Mouse (Mus musculus) T-helper 1 cell (primary cell): Measurements from ENCODE around the gene Eci1.

Source experiments
- in situ Hi-C: fragments of 300-600 bp; cut with MboI, MseI; formaldehyde crosslinking; loops from one replicate; pipeline ENCODE4 v1.15.1; 2025; ENCODE audit warnings: high pct_unique_total_duplicates

Eci1 gene

DNA sequence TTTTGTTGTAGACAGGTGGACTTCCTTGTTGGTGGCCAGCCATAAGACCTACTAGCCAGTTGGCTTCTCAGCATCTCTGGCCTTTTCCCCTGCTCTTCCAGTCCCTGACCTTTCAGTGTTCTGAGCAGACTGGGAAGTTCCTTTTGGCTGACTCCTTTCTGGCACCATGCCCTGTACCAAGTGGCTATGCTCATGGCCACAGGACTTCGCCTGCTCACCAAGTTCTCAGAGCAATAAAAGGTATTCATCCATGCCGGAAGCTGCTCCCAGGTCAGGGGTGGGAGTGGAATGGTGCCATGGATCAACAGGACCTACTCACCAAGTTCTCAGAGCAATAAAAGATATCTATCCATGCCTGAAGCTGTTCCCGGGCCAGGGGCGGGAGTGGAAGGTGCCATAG lies 46.1 kb downstream of the Eci1 start:
- in situ Hi-C loops, result no loop called here

DNA sequence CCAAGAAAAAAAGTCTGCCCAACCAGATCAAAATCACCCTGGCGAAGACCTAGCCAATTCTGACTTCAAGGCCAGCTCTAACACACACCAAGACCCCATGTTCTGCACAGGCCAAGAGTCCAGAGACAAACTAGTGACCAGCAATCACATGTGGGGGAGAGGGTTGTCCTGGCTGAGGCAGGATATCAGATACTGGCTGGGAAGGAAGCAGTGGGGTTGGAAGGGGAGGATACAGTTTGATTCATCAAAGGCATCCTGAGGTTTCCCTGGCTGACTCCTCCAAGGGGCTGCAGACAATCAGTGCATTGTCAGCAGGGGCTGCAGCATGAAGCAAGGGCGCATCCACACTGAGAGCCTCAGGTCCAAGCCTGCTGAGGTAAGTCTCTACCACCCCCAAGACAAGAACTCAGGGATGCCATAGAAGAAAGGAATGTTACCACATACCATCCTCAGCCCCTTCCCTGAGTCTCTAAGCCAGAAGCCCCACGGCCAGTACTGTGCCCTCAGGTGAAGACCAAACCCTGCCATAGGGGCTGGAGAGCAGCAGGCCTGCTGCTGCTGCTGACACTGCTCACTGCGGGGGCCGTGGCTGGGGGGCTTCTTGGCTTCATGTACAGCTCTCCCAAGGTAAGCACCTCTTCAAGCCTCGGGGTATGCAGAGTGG lies 47.3 kb downstream of the Eci1 start, which contains the start of gene Bricd5:
Gene Bricd5, plus strand, starts transcription at position 273 of the 664 bp plus-strand sequence.
- in situ Hi-C loops, result no loop called here

DNA sequence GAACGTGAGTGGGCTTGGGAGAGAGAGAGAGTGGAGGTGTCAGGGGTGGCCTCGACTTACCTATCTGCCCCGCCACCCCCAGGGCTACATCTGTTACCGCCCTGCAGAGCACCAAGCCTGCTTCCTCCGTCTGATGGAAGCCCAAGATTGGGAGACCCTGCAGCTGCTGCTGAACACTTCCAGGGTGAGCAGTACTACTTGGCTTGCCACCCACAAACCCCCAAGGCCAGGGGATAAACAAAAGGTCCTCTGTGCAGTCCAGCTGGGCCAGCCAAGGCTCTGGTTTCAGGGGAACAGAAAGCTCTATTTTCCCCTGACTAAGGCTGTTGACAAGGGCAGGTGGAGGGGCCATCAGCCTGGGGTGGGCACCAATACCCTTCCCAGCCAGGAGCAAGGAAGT lies 48.1 kb downstream of the Eci1 start:
- in situ Hi-C loops, result no loop called here

DNA sequence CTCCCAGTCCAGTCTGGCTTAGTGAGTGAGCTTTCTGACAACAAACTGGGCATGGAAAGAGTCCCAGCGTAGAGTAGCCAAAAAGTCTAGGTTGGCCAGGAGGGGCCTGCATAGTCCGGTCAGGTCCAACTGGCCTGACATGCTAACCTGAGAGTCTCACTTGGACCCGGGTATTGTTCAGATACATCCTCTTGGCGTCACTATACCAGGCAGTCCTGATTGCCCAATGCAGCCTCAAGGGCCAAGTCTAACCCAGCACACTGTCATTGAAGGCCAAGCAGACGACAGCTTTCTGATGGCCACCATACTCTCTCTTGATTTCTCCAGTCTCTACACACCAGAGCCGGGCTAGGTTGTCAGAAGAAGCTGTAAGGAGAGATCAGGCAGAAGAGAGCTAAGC lies 49.1 kb downstream of the Eci1 start:
- in situ Hi-C loops, result no loop called here

DNA sequence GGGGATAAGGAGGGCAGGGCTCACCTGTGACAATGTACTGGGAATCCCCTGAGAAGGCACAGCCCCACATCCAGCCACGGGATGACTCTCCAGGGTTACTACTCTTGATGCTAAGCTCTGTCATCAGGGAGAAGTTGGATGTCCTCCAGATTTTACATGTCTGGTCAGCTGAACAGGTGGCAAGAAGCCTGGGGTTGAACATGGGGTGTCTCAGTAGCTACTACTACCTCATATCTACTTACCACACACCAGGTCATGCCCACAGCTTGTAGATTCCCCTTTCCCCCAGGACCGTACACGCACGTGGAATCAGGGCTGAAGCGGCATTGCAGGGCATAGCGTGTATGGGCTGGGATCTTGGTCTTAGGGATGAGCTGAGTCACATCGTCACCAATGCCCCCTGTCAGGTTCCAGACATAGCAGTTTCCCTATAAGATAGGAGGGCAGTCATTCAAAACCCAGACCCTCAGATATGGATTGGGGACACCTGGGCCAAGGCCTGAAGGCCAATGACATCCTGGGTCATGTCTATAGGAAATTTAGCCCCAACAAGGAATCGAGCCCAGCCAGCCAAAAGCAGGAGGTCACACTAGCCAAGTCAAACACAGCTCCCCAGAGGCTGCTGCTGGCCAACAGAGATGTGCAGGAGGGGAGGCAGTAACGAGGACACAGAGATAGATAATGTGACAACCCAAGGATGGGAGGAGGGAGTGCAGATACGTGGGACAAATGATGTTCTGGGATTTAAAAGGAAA lies 49.8 kb downstream of the Eci1 start:
- in situ Hi-C loops, result no loop called here

DNA sequence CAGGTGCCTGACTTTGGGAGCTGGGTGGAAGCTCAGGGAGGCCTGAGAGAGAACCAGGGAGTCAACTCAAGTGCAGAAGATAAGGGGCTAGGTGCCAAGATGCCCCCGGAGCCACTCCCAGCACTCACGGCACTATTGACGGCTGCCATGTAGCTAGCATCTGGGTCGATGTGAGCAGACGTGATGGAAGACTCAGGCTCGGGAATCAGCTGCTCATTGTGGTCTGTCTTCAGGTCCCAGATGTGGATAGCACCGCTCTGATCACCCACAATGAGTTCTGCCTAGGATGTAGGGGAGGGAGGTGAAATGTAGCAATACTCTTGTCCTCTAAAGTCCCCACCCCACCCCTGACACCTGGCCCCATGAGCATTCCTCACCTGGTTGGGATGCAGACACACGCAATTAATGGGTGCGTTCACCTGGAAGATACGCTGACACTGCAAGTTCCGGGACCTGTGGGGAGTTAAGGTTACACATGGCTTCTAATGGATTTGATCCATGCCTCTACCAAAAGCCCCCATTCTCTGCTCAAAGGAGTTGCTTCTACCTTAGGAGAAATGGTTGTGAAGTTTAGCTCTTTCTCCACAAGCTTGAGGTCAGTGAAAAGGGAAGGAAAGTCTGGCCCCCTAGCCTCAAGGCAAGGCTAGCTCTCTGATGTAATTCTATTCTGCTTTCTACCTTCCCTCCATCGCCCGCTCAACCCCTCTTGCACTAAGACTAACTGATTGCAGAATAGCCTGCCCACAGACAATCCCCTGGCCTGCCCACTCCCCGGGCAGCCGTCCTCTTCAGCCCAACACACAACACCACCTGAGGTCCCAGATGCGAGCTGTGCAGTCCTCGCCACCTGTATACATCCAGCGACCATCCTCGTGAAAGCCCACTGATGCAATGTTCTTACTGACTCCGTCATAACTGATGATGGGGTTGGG lies 50.9 kb downstream of the Eci1 start:
- in situ Hi-C loops, result no loop called here

DNA sequence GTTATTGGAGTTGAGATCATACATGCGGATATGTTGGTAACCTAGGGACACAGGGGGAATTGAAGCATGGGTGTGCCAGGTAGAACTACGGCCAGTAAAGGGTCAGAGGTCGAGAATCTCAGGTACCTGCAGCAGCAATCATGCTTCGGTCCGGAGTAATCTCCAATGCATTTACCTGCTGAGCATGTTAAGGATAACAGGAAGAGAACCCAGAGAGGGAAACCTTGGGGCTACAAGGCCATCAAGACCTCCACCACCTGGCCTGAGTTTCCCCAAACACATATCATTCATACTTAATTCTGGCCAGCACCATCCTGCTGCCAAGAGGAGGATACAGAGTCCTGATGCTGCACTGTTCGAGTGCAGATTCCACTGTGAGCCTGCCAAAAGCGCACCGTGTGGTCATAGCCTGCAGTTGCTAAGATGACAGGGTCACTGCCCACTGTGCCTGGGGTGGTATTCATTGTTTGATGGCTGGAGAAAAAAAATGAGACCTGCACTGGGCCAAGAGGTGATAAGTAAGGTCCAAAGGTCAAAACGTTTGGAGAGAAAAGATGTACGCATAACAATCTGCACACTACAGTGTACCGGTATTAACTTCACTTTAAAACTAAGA lies 51.7 kb downstream of the Eci1 start:
- in situ Hi-C loops, result no loop called here

DNA sequence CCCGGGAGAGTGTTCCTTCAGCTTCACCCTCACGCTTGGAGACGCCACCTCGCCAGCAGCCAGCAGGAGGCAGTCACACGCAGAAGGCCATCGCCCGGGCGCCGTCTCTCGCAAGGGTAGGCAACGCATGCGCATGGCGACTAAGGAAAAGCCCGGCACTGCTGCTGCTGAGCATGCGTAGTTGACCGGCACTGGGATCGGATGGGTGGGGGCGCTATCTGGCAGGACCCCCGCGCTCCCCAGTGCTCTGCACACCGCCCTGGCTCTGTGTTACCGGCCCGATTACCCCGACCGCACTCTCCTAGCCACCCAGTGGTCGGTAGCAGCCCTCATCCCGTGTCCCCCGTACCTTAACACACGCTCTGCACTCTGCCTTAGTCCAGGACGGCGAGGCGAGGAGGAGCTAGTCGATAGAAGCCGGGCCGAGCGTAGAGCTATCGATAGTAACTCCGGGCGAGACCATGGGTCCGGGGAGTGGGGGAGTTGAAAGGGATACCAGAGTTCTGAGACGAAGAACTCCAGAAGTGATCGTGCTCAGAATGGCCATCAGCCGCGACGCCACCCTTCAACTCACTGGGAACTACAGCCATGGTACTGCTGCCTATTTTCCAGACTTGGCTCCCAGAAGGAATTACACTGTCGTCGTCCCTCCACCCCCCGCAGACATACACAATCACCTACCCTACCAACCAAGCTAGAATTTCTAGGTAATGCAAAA lies 52.4 kb downstream of the Eci1 start, which contains the start of gene Mlst8:
Gene Mlst8, minus strand, starts transcription at position 416 of the 718 bp plus-strand sequence.
- in situ Hi-C loops, result no loop called here

DNA sequence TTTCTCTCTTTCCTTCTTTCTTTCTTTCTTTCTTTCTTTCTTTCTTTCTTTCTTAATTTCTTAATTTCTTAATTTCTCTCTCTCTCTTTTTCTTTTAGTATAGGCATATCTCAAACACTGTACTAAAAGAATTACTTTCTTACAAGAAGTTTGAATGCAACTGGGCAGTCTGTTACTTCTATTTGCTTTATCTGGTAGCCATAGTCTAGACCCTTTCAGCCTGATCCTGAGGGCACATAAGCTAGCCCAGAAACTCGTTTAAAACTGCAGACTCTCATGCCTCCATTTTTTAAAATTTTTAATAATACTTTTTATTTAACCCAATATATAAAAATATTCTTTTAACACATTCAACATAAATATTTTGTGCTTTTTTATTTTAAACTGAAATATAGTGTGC lies 53.0 kb downstream of the Eci1 start:
- in situ Hi-C loops, result no loop called here

DNA sequence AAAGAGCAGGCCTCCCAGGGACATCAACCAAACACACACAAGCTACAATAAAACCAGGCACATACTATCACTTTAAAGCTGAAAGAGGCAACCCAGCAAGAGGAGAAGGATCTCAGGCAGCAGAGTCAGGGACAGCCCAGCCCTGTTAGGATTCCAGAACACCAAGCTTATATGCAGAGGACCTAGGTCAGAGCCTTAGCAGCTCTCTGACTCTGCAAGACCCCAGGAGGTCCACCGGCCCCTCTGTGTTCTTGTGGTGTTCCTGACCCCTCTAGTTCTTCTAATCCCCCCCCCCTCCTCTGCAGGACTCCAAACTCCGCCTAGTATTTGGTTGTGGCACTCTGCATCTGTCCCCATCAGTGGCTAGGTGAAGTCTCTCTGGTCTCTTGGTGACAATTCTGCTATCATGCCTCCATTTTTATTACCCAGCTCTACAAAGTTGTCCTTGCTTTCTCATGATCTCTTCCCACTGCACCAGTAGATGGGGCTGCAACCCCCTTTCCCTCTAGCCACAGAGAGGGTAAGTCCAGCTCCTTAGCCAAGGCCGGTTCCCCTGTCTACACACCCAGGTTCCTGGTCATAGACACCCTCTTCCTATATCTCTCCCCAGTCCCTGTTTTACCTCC lies 53.9 kb downstream of the Eci1 start:
- in situ Hi-C loops, result no loop called here

DNA sequence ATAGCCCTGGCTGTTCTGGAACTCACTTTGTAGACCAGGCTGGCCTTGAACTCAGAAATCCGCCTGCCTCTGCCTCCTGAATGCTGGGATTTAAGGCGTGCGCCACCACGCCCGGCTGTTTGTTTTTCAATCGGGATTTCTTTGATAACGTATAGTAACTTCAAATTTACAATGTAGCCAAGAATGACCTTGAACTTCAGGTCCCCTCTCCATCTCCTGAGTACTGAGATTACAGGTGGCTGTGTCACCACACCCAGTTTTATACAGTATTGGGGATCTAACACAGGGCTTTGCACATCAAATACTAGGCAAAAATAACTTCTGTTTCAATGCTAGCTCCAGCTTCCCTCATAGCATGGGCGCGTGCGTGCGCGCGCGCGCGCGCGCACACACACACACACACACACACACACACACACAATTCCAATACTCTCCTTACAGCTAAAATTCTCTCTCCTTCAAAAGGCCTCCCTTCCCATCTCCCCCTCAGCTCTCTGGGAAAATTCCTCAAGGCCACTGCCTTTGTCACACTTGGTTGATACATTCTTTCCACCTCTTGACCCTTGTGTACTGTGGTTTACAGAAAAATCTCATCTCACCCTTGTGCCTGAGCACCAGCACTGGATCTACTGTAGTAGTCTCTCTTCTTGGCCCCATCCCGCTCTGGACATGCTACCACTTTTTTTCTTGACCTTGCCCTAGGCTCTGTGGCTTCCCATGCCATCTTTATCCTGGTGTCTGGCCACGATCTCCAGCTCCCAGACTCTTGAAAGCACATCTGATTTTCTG lies 54.8 kb downstream of the Eci1 start:
- in situ Hi-C loops, result no loop called here

DNA sequence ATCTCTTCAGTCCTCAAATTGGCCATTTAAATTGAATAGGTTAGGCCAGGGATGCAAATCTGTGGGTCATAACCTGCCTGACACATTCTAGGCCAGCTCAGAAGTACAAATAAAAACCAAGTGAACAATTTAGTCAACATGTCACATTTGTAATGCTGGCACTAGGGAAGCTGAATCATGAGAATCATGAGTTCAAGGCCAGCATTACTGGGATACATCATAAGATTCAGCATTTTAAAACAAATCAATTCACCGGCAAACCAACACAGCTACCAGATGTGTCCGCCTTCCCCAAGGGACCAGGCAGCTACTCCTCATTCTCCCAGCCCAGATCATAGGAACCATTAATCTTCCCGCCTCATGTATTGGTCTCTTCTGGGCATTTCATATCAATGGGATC lies 57.1 kb downstream of the Eci1 start:
- in situ Hi-C loops, result no loop called here

DNA sequence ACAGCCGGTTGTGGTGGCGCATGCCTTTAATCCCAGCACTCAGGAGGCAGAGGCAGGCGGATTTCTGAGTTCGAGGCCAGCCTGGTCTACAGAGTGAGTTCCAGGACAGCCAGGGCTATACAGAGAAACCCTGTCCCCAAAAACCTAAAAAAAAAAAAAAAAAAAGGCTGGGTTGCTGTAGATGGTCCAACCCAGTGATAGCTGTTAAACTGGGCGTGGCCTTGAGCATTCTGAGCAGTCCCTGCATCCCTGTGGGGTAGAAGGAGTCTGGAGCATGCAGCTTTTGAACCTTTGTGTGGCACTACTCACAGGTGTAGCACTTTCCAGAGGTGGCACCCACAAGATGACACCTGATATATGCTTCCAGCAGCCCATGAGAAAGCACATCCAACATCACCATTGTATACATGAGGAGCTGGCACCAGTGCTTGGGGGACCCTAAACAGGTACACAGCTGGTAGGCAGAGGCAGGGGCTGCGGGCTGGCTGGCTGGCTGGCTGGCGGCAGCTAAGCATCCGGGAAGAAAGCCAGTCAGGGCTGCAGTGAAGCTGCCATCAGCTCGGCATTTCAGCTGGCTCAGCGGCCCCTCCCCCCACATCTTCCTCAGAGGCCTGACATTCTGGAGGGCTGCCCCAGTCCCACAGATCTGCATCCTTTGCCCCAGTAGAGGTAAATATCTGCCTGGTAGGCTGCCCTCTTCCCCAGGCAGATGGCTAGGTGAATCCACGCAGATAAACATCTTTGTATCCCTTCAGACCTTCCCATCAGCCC lies 58.8 kb downstream of the Eci1 start:
- in situ Hi-C loops, result no loop called here

DNA sequence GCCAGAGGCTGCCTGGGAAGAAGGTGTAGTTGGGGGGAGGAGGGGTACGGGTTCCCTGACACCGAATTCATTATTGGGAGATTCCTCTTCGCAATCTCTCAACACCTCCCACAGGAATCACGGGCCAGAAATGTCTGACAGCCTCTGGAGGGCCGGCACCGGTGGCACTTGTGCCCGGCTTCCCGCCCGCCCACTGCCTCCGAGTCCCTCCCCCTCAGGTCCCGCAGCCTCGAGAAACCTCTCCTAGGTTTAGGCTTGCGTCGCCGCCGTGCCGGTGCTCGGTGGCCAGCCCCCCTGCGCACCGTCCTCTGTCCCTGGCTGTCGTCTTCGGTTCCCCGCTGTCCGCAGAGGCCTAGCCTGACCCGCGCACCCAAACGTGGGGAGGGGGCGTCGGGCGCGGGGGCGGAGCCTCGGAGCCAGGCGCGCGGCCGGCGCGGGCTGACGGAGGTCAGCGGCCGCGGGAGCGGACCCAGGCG lies 61.8 kb downstream of the Eci1 start, which contains the start of gene Caskin1:
Gene Caskin1, plus strand, starts transcription at position 416 of the 476 bp plus-strand sequence.
- in situ Hi-C loops, result no loop called here

DNA sequence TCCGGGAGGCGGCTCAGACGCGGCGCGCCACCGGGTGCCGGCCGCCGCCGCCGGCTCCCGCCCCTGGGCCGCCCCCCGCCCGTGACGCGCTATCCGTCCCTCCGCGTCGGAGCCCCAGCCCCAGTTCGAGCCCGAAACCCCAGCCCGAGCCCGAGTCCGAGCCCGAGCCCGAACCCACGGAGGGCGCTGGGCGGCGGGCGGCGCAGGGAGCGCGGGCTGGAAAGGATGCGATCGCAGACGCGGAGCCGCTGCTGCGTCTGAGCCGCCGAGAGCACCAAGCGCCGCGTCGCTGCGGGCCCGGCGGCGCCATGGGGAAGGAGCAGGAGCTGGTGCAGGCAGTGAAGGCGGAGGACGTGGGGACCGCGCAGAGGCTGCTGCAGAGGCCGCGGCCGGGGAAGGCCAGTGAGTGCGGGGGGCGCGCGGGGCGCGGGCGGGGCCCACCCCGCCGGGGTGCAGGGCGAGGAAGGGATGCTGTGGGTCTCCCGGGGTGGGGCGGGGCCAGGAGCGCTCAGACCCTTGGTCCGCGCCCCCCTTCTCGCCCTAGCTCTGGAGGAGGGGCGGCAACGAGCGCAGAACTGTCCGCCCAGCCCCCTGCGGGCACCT lies 62.3 kb downstream of the Eci1 start:
- in situ Hi-C loops, result no loop called here
